Mouse (Mus musculus) kidney, postnatal 4 days (tissue): Measurements from ENCODE around the gene Cat.
A peak's percentile ranks its signal among the peaks of the same experiment; 100 is the strongest.

Experiments
- DNase-seq, 2 experiments: peaks; one replicate each; pipeline ENCODE4 v3.0.0; 2021; ENCODE audit warnings: mixed read lengths in 2 of 2

The Cat gene

GRCm38 (mm10) chr2:103484617-103485401 lies at the start of gene Cat:
Gene Cat, minus strand, starts transcription at chr2:103485160.
- DNase-seq: peak; percentile 97 to 99

GRCm38 (mm10) chr2:103525596-103525995 lies 40.6 kb upstream of the Cat start:
- no peak for DNase-seq

- no peak for DNase-seq
These were observed 31.5 kb upstream of the Cat start for GRCm38 (mm10) chr2:103516472-103516871.

- DNase-seq: no peak
These were observed 30.7 kb upstream of the Cat start for GRCm38 (mm10) chr2:103515513-103516180.

- peak in 1 of 2 experiments; percentile 6 for DNase-seq
These were observed 27.3 kb upstream of the Cat start for GRCm38 (mm10) chr2:103512066-103512795.

- DNase-seq: no peak
These were observed 26.7 kb upstream of the Cat start for GRCm38 (mm10) chr2:103511631-103512030.

- DNase-seq: no peak
These were observed 26.1 kb upstream of the Cat start for GRCm38 (mm10) chr2:103511042-103511441.

GRCm38 (mm10) chr2:103507651-103508050 lies 22.7 kb upstream of the Cat start:
- no peak for DNase-seq

- no peak for DNase-seq
These were observed 21.0 kb upstream of the Cat start for GRCm38 (mm10) chr2:103505956-103506355.

GRCm38 (mm10) chr2:103504463-103504862 lies 19.5 kb upstream of the Cat start:
- no peak for DNase-seq

- DNase-seq: no peak
These were observed 15.8 kb upstream of the Cat start for GRCm38 (mm10) chr2:103500769-103501168.

- no peak for DNase-seq
These were observed 10.9 kb upstream of the Cat start for GRCm38 (mm10) chr2:103495633-103496418.

- no peak for DNase-seq
These were observed 8.9 kb upstream of the Cat start for GRCm38 (mm10) chr2:103493827-103494226.

- DNase-seq: no peak
These were observed 7.6 kb upstream of the Cat start for GRCm38 (mm10) chr2:103492526-103492925.

- DNase-seq: no peak
These were observed 907 bp downstream of the Cat start for GRCm38 (mm10) chr2:103483986-103484520.

- DNase-seq: no peak
These were observed 1.5 kb downstream of the Cat start for GRCm38 (mm10) chr2:103483289-103483985.

GRCm38 (mm10) chr2:103481314-103482231 lies 3.4 kb downstream of the Cat start:
- no peak for DNase-seq

GRCm38 (mm10) chr2:103480871-103481270 lies 4.1 kb downstream of the Cat start:
- no peak for DNase-seq

GRCm38 (mm10) chr2:103480240-103480639 lies 4.7 kb downstream of the Cat start:
- DNase-seq: no peak

GRCm38 (mm10) chr2:103478326-103478725 lies 6.6 kb downstream of the Cat start:
- DNase-seq: no peak

- DNase-seq: no peak
These were observed 7.5 kb downstream of the Cat start for GRCm38 (mm10) chr2:103477456-103477855.
